ENCODE assay signal across 14 mouse cellular contexts in genomic region chr7:134994983-134995382, GRCm38 (mm10).
"Had no signal": no experiment of that assay in that cellular context is flagged by ENCODE, and none has a peak within 500 bp of the region (broad histone marks: within the 10 kb centered on the region; RNA-seq: fewer than 3 reads in every experiment).

No protein-coding gene starts in this region.

- H3K27me3 ChIP-seq: limb, embryonic 15.5 days; liver, embryonic 12.5 days; neural tube, embryonic 13.5 days had no signal

- H3K9me3 ChIP-seq: limb, embryonic 15.5 days; liver, embryonic 12.5 days; midbrain, embryonic 10.5 days; neural tube, embryonic 13.5 days had no signal

- H3K4me3 ChIP-seq: limb, embryonic 15.5 days; liver, embryonic 12.5 days; midbrain, embryonic 10.5 days; neural tube, embryonic 13.5 days had no signal

- ATAC-seq: liver, embryonic 12.5 days had no signal

- H3K36me3 ChIP-seq: liver, embryonic 12.5 days; midbrain, embryonic 10.5 days; neural tube, embryonic 13.5 days had no signal

- DNase-seq: kidney, adult 11 months; kidney, adult 9 months; kidney, postnatal 36 days; lung, embryonic 14.5 days; lung, postnatal 10 days; lung, postnatal 4 days; right cerebral cortex, adult 18-20 months; thymus, postnatal 4 days had no signal

- H3K4me2 ChIP-seq: limb, embryonic 15.5 days; liver, embryonic 12.5 days; lung, embryonic 14.5 days; neural tube, embryonic 13.5 days had no signal

- H3K27ac ChIP-seq: kidney, postnatal 0 days; limb, embryonic 15.5 days; liver, embryonic 12.5 days; midbrain, embryonic 10.5 days; neural tube, embryonic 13.5 days; stomach, postnatal 0 days had no signal

- H3K4me1 ChIP-seq: limb, embryonic 15.5 days; liver, embryonic 12.5 days; neural tube, embryonic 13.5 days had no signal

- H3K9ac ChIP-seq: limb, embryonic 15.5 days; liver, embryonic 12.5 days; lung, embryonic 14.5 days; neural tube, embryonic 13.5 days had no signal
